Comparison of ENCODE assay signal across 7 mouse cellular contexts in the genomic region with DNA sequence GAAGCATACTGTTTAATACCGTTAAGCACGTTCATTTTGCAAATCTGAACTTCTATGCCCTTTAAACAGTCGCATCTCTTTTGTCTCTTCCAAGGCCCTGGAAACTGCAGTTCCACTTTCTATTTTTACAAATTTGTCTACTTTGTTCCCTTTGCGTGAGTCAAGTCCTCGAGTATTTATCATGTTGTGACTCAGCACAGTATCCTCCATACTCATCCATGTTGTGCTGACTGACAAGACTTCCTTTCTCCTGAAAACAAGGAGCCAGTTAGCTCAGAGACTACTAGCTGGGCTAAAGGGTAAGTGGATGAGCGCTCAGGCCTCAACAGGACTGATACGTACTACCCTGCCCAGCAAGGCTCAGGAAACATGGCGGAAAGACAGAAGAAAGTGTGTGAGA.
"Had no signal": no experiment of that assay in that cellular context is flagged by ENCODE, and none has a peak within 500 bp of the region (broad histone marks: within the 10 kb centered on the region; RNA-seq: fewer than 3 reads in every experiment).

No protein-coding gene starts in this region.

- DNase-seq: kidney, postnatal 25 days; left cerebral cortex, postnatal 4 days; liver, postnatal 0 days; lung, embryonic 14.5 days; retina, postnatal 1 day; thymus, adult 18-20 months; thymus, postnatal 36 days had no signal
